Mouse (Mus musculus) stomach, postnatal 0 days (tissue): ENCODE data around the gene Tlr12.
A peak's percentile ranks its signal among the peaks of the same experiment; 100 is the strongest.

ENCODE experiments used
- CTCF ChIP-seq: IDR thresholded peaks from 2 replicates; pipeline ENCODE4 v1.5.1; 2016; ENCODE audit warnings: antibody characterized with exemption, low read depth, mild to moderate bottlenecking, moderate library complexity
- EP300 ChIP-seq: optimal IDR thresholded peaks from 2 replicates; pipeline ENCODE3; 2016; ENCODE audit warnings: antibody characterized with exemption

- TF ChIP-seq CTCF (peak; percentile 53), EP300 (no peak)
Observed at GRCm38 (mm10) chr4:128609925-128610402, 8.5 kb downstream of the Tlr12 start, which contains the start of gene Zscan20.
